Mouse (Mus musculus) urinary bladder, postnatal 0 days (tissue): Measurements from ENCODE around the gene Zfp830. TPM values are rescaled to one million over a fixed set of nuclear protein-coding genes. Genes with fewer than 3 reads are reported as not detected.

Experiments
- polyA plus RNA-seq: library from polyadenylated mRNA; unstranded; fragments of >200 nt; fragmentation: Nextera tagmentation; extraction: Ambion mirVana; gene quantifications from 2 replicates; pipeline ENCODE4 v1.2.1, GENCODE M21; 2015

Zfp830 gene
- 23.1 and 23.6 TPM in 2 replicates for polyA plus RNA-seq

GRCm38 (mm10) chr11:82763742-82764437 lies at the start of gene Zfp830, which contains the start of gene Cct6b:
TSS of gene Zfp830 (plus strand) at chr11:82764345.
TSS of gene Cct6b (minus strand) at chr11:82764321.

GRCm38 (mm10) chr11:82780983-82781903 lies 17.1 kb downstream of the Zfp830 start, which contains the start of gene Lig3:
TSS of gene Lig3 (plus strand) at chr11:82781108.

Other genes with a start within 250 kb of the Zfp830 start
- gene Cct6b, start within 50 bp of the Zfp830 start, polyA plus RNA-seq, result 0.22 and 0.46 TPM in 2 replicates
- 12.5 and 13.4 TPM in 2 replicates for gene Lig3, start 16.8 kb downstream of the Zfp830 start, polyA plus RNA-seq
- gene Rffl, start 106.9 kb downstream of the Zfp830 start, polyA plus RNA-seq, result 6.7 and 7.2 TPM in 2 replicates
- gene Rad51d, start 126.3 kb downstream of the Zfp830 start, polyA plus RNA-seq, result 9.7 and 11.4 TPM in 2 replicates
- 0.10 TPM in 1 of 2 replicates, not detected in the other for gene Fndc8, start 127.8 kb downstream of the Zfp830 start, polyA plus RNA-seq
- gene Nle1, start 144.1 kb downstream of the Zfp830 start, polyA plus RNA-seq, result 16.7 and 18.3 TPM in 2 replicates
- 7.5 and 8.1 TPM in 2 replicates for gene Unc45b, start 146.2 kb downstream of the Zfp830 start, polyA plus RNA-seq
- 8.5 and 10.7 TPM in 2 replicates for gene Slfn5, start 187.0 kb downstream of the Zfp830 start, polyA plus RNA-seq
- gene Slfn9, start 227.5 kb downstream of the Zfp830 start, polyA plus RNA-seq, result 7.9 and 11.1 TPM in 2 replicates